Mouse (Mus musculus) liver, embryonic 14.5 days (tissue): ENCODE data around the gene Pnpla2. TPM values are rescaled to one million over a fixed set of nuclear protein-coding genes. Genes with fewer than 3 reads are reported as not detected.

Source experiments
- ATAC-seq: fragments of 200-750 bp; cut with Nextera tagmentation; 2 replicates; pipeline ENCODE4 v1.8.0; 2017; ENCODE audit warnings: moderate number of reproducible peaks, mild to moderate bottlenecking, moderate library complexity; ENCODE audit not compliant: insufficient read depth
- DNase-seq, 3 experiments: peaks; one replicate each; pipeline ENCODE4 v3.0.0-alpha.2; 2012 to 2013; ENCODE audit warnings: low read depth in 3 of 3, low spot score in 3 of 3
- H3K27ac ChIP-seq: fragments of 300-500 bp; sonication (generic); 2 replicates; pipeline ENCODE4 v1.5.1; 2014; ENCODE audit warnings: moderate library complexity, mild to moderate bottlenecking, control low read depth, inconsistent platforms
- H3K27me3 ChIP-seq: fragments of 300-500 bp; sonication (generic); 2 replicates; pipeline ENCODE4 v1.6.1; 2014; ENCODE audit warnings: mild to moderate bottlenecking, low read length, moderate library complexity; ENCODE audit not compliant: control insufficient read depth, insufficient read depth
- H3K36me3 ChIP-seq: fragments of 300-500 bp; sonication (generic); replicated peaks from 2 replicates; pipeline ENCODE4 v1.6.1; 2014; ENCODE audit warnings: low read depth; ENCODE audit not compliant: control insufficient read depth, insufficient read depth
- H3K4me1 ChIP-seq, 2 experiments: fragments of 200-500 bp in 1 of 2; fragments of 300-500 bp in 1 of 2; sonication (generic) in 1 of 2; replicated peaks; 2 replicates each; pipeline ENCODE4 v1.6.1; 2012 to 2014; ENCODE audit warnings: antibody characterized with exemption in 1 of 2, inconsistent platforms in 1 of 2, low read length in 1 of 2; ENCODE audit not compliant: control insufficient read depth in 2 of 2, insufficient read depth in 2 of 2
- H3K4me2 ChIP-seq: fragments of 300-500 bp; sonication (generic); 2 replicates; pipeline ENCODE4 v1.6.1; 2014; ENCODE audit warnings: low read depth, mild to moderate bottlenecking, control low read depth, moderate library complexity
- H3K4me3 ChIP-seq, 2 experiments: fragments of 200-500 bp in 1 of 2; fragments of 300-500 bp in 1 of 2; sonication (generic) in 1 of 2; 2 replicates each; pipeline ENCODE4 v1.5.1; 2012 to 2014; ENCODE audit warnings: low read depth in 2 of 2, low read length in 2 of 2, mild to moderate bottlenecking in 2 of 2, control low read depth in 1 of 2, inconsistent platforms in 1 of 2, moderate library complexity in 1 of 2; ENCODE audit not compliant: insufficient read depth in 1 of 2
- H3K9ac ChIP-seq: fragments of 300-500 bp; sonication (generic); replicated peaks from 2 replicates; pipeline ENCODE4 v1.6.1; 2014; ENCODE audit warnings: mild to moderate bottlenecking, control low read depth, moderate library complexity
- H3K9me3 ChIP-seq: fragments of 300-500 bp; sonication (generic); 2 replicates; pipeline ENCODE4 v1.6.1; 2016; ENCODE audit warnings: low read length, mixed read lengths; ENCODE audit not compliant: control insufficient read depth
- CTCF ChIP-seq: IDR thresholded peaks from 2 replicates; pipeline ENCODE4 v1.5.1; 2016; ENCODE audit warnings: antibody characterized with exemption, low read depth, control low read depth
- EP300 ChIP-seq: IDR thresholded peaks from 2 replicates; pipeline ENCODE4 v1.6.1; 2016; ENCODE audit warnings: antibody characterized with exemption, low read depth
- WGBS: fragments of 180-500 bp; shearing (Covaris S2); extraction: QIAGEN DNeasy Blood & Tissue Kit; methylation state at CpG from one replicate; pipeline ENCODE4 v1.1.7; 2014; ENCODE audit not compliant: insufficient replicate concordance; 5-methylcytosine and 5-hydroxymethylcytosine counted together
- polyA plus RNA-seq, 2 experiments: library from polyadenylated mRNA; depleted of rRNA in 1 of 2; stranded (reverse) in 1 of 2; unstranded in 1 of 2; fragments of >200 nt; fragmentation: Nextera tagmentation in 1 of 2; extraction: Ambion mirVana in 1 of 2; gene quantifications; 2 replicates each; pipeline versions ENCODE4 v1.2.1 to v1.2.3; 2012 to 2014

The Pnpla2 gene
- polyA plus RNA-seq, 2 experiments, result 6.7 to 9.4 TPM

DNA sequence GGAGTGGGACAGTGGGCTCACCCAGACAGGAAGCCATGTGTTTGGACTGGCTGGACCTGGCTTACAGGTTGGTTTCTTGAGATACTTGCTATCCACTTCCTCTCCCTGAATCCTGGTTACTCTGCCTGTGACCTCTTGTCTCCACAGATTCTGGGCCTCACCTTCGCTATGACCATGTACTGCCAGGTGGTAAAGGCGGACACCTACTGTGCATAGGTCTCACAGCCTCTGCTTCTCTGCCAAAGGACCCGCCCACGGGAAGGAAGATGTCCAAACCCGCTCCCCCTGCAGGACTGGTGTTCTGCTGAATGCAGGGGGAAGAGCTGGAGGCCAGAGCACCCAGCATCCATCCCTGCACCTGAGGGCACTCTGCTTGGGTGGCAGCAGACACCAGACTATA is 37.7 kb downstream of the Pnpla2 start:
- 72% methylated on average over 5 of the region's 5 CpGs for WGBS
- ATAC-seq (no peak), DNase-seq (no peak)
- Histone ChIP-seq H3K27ac (no peak overlapping the region), H3K4me2 (no peak overlapping the region), H3K4me3 (no peak overlapping the region), H3K9ac (no peak overlapping the region), H3K4me1 (no peaks in the 10 kb centered on the region; a peak in 1 of 4 replicates), H3K9me3 (no peaks in the 10 kb centered on the region), H3K36me3 (0 out of 2 replicates have a peak, but pooled peaks cover 8% of the 10 kb centered on the region), H3K27me3 (no peaks in the 10 kb centered on the region)
- TF ChIP-seq EP300, result no peak
- no peak for TF ChIP-seq CTCF

DNA sequence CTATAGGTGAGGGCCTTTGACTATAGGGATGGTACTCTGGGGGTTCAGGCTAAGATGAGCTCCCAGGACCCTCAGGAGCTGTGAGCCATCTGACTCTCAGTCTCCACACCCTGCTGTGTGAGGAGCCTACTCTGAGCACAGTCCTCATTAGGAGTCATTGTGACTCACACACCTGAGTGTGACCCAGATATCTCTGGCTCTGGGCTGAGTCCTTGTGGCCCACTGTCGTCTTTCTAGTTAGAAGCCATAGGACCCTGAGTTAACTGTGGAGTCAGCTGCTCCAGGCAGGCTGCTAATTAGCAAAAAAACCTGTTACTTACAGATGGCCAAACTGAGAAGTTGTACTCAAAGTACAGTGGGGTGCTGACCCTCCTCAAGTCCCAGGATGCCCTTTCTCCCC is 38.7 kb downstream of the Pnpla2 start:
- WGBS, result 79% methylated on average over 1 of the region's 1 CpGs
- Histone ChIP-seq H3K27me3 (no peaks in the 10 kb centered on the region), H3K9ac (no peak overlapping the region), H3K4me3 (no peak overlapping the region), H3K9me3 (no peaks in the 10 kb centered on the region), H3K4me1 (no peaks in the 10 kb centered on the region; a peak in 1 of 4 replicates), H3K36me3 (0 out of 2 replicates have a peak, but pooled peaks cover 8% of the 10 kb centered on the region), H3K4me2 (no peak overlapping the region), H3K27ac (no peak overlapping the region)
- no peak for TF ChIP-seq EP300
- TF ChIP-seq CTCF, result no peak
- ATAC-seq (no peak), DNase-seq (no peak)

GRCm38 (mm10) chr7:141495379-141495778 is 40.4 kb downstream of the Pnpla2 start:
- ATAC-seq (no peak), DNase-seq (no peak)
- no peaks in the 10 kb centered on the region for H3K9me3 ChIP-seq
- no peaks in the 10 kb centered on the region for H3K27me3 ChIP-seq
- no peak overlapping the region for H3K4me3 ChIP-seq
- no peak overlapping the region for H3K4me2 ChIP-seq
- TF ChIP-seq EP300, result no peak
- no peak for TF ChIP-seq CTCF
- no peaks in the 10 kb centered on the region; a peak in 1 of 4 replicates for H3K4me1 ChIP-seq
- 0 out of 2 replicates have a peak, but pooled peaks cover 8% of the 10 kb centered on the region for H3K36me3 ChIP-seq
- WGBS, result 72% methylated on average over 2 of the region's 2 CpGs
- no peak overlapping the region for H3K9ac ChIP-seq
- no peak overlapping the region for H3K27ac ChIP-seq

- no peak for ATAC-seq
- no peak overlapping the region for H3K27ac ChIP-seq
- no peak overlapping the region for H3K4me3 ChIP-seq
- H3K4me2 ChIP-seq, result no peak overlapping the region
- 71% methylated on average over 4 of the region's 4 CpGs for WGBS
- H3K9me3 ChIP-seq, result no peaks in the 10 kb centered on the region
- 0 out of 2 replicates have a peak, but pooled peaks cover 8% of the 10 kb centered on the region for H3K36me3 ChIP-seq
- DNase-seq, result no peak
- no peak for TF ChIP-seq EP300
- TF ChIP-seq CTCF, result no peak
- H3K9ac ChIP-seq, result no peak overlapping the region
- H3K27me3 ChIP-seq, result no peaks in the 10 kb centered on the region
- H3K4me1 ChIP-seq, result no peaks in the 10 kb centered on the region; a peak in 1 of 4 replicates
Measured at GRCm38 (mm10) chr7:141495940-141496339, 40.9 kb downstream of the Pnpla2 start.

- Histone ChIP-seq H3K27me3 (no peaks in the 10 kb centered on the region), H3K9ac (no peak overlapping the region; the same call in 1 of the 2 replicates), H3K4me1 (peaks cover 4 to 6% of the 10 kb centered on the region in 2 experiments), H3K27ac (no peak overlapping the region), H3K4me3 (no peak overlapping the region), H3K36me3 (0 out of 2 replicates have a peak, but pooled peaks cover 4% of the 10 kb centered on the region), H3K4me2 (no peak overlapping the region), H3K9me3 (no peaks in the 10 kb centered on the region)
- ATAC-seq (no peak), DNase-seq (no peak)
- TF ChIP-seq EP300, result no peak
- TF ChIP-seq CTCF, result no peak
- WGBS, result 82% methylated on average over 3 of the region's 3 CpGs
Measured at GRCm38 (mm10) chr7:141497600-141497999, 42.6 kb downstream of the Pnpla2 start.
